ENCODE assay signal across 1 mouse cellular context in the genomic region with DNA sequence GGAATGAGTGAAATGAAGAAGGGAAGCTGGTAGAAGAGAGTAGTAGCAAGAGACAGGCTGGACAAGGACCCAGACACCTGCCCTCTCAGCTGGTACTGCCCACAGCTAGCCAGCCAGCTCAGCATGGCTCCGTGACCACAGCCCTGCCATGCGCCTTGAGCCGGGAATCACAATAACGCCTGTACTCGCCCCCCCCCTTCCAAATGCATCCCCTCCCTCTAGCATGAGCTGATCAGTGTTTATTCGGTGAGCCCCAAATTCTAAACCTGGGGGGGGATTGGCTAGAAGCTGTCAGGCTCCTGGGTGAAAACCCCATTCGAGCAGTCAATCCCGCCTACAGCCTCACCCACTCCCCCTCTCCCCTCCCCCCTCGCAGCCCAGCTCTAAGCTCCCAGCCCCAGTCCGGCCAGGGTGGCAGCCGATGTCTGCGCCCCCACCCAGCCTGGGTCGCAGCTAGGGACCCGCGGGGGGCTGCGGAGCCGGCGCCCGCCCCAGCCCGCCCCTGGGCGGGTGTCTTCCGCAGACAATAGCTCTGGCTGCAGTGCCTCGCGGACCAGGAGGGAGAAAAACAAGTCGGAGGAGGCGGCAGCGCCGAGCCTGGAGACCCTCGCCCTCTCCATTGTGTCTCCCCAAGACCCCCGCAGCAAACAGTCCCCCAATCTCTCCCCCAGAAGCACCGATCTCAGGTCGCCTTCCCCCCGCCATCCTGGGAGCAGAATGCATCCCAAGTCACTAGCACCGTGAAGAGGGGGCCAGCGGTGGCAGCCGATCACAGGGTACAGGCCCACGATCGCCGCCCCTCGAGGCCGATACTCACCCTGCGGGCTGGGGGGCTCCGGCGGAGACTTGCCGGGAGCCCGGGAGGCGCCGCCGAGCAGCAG.
TF ChIP-seq lines count a peak whose summit lies in the region.

No protein-coding gene starts in this region.

TF ChIP-seq in MEL, 35 proteins besides CTCF, POLR2A, EP300 and RAD21:
- TF ChIP-seq SIN3A (IDR thresholded peaks at IDR 0.05; ENCODE audit: low read length) (0 out of 2 replicates have a peak, but pooled peaks have one; percentile 4), ZMIZ1 (IDR thresholded peaks at IDR 0.05; ENCODE audit: low read depth, low read length) (peak; percentile 5; the same call in 1 of the 2 replicates), CHD2 (IDR thresholded peaks at IDR 0.05; ENCODE audit: low read length) (no peak)
